Mouse (Mus musculus) lung, embryonic 14.5 days (tissue): ENCODE measurements around the gene Lrrc3b. TPM values are rescaled to one million over a fixed set of nuclear protein-coding genes. Genes with fewer than 3 reads are reported as not detected.

ENCODE experiments used
- ATAC-seq: fragments of 200-750 bp; cut with Nextera tagmentation; 2 replicates; pipeline ENCODE4 v1.8.0; 2017; ENCODE audit warnings: mild to moderate bottlenecking, moderate TSS enrichment, moderate library complexity; ENCODE audit not compliant: insufficient read depth
- DNase-seq: peaks from one replicate; pipeline ENCODE4 v3.0.0-alpha.2; 2015
- H3K27ac ChIP-seq: fragments of 300-500 bp; sonication (generic); 2 replicates; pipeline ENCODE4 v1.5.1; 2014; ENCODE audit warnings: low read depth, mild to moderate bottlenecking, moderate library complexity
- H3K27me3 ChIP-seq: fragments of 300-500 bp; sonication (generic); 2 replicates; pipeline ENCODE4 v1.6.1; 2014; ENCODE audit warnings: low read length, control low read depth; ENCODE audit not compliant: insufficient read depth
- H3K36me3 ChIP-seq: fragments of 300-500 bp; sonication (generic); 2 replicates; pipeline ENCODE4 v1.6.1; 2014; ENCODE audit warnings: control low read depth; ENCODE audit not compliant: insufficient read depth
- H3K4me1 ChIP-seq: fragments of 300-500 bp; sonication (generic); 2 replicates; pipeline ENCODE4 v1.6.1; 2014; ENCODE audit warnings: antibody characterized with exemption, control low read depth; ENCODE audit not compliant: insufficient read depth
- H3K4me2 ChIP-seq: fragments of 300-500 bp; sonication (generic); 2 replicates; pipeline ENCODE4 v1.6.1; 2014; ENCODE audit warnings: mild to moderate bottlenecking
- H3K4me3 ChIP-seq: fragments of 300-500 bp; sonication (generic); 2 replicates; pipeline ENCODE4 v1.5.1; 2014; ENCODE audit warnings: low read depth, low read length
- H3K9ac ChIP-seq: fragments of 300-500 bp; sonication (generic); 2 replicates; pipeline ENCODE4 v1.6.1; 2014
- H3K9me3 ChIP-seq: fragments of 300-500 bp; sonication (generic); 2 replicates; pipeline ENCODE4 v1.6.1; 2016; ENCODE audit warnings: low read depth, low read length, control low read depth
- CTCF ChIP-seq: IDR thresholded peaks from 2 replicates; pipeline ENCODE4 v1.5.1; 2016; ENCODE audit warnings: antibody characterized with exemption, low read depth
- WGBS: fragments of 180-500 bp; shearing (Covaris S2); extraction: QIAGEN DNeasy Blood & Tissue Kit; methylation state at CpG from one replicate; pipeline ENCODE4 v1.1.7; 2014; 5-methylcytosine and 5-hydroxymethylcytosine counted together
- polyA plus RNA-seq: library from polyadenylated mRNA; unstranded; fragments of >200 nt; fragmentation: Nextera tagmentation; extraction: Ambion mirVana; gene quantifications from 2 replicates; pipeline ENCODE4 v1.2.1, GENCODE M21; 2014

Gene Lrrc3b
- polyA plus RNA-seq, 1 experiment from 2014 or later = 2.5 TPM

DNA sequence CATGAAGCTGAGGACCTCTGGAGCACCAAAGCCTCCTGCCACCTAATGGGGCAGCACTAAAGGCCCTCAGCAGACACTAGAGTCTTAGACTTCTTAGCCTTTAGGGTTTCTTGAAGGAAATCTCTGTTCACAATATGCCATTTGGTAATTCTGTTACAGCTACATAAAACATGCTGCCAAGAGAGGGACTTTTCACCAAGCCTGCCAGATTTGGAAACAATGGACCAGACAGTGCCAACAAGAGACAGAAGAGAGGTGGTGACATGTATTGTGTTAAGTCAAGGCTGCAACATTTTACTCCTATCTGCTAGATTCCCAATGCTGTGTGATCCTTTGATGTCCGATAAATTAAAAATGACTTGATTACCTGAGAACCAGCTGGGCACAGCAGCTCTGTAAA is 62.0 kb downstream of the Lrrc3b start:
- Histone ChIP-seq H3K27me3 (no peaks in the 10 kb centered on the region), H3K9me3 (no peaks in the 10 kb centered on the region), H3K27ac (no peak overlapping the region), H3K4me3 (no peak overlapping the region), H3K9ac (no peak overlapping the region), H3K4me2 (no peak overlapping the region), H3K4me1 (no peaks in the 10 kb centered on the region), H3K36me3 (no peaks in the 10 kb centered on the region)
- no peak for DNase-seq
- WGBS = 98% methylated on average over 1 of the region's 1 CpGs
- no peak for ATAC-seq
- no peak for TF ChIP-seq CTCF

- H3K4me2 ChIP-seq = no peak overlapping the region
- no peak for DNase-seq
- H3K36me3 ChIP-seq = no peaks in the 10 kb centered on the region
- H3K27me3 ChIP-seq = no peaks in the 10 kb centered on the region
- H3K4me1 ChIP-seq = no peaks in the 10 kb centered on the region
- H3K9ac ChIP-seq = no peak overlapping the region
- no peak overlapping the region for H3K27ac ChIP-seq
- no peak for TF ChIP-seq CTCF
- no peak overlapping the region for H3K4me3 ChIP-seq
- H3K9me3 ChIP-seq = no peaks in the 10 kb centered on the region
- ATAC-seq = no peak
Observed at GRCm38 (mm10) chr14:15374271-15374670, 64.5 kb downstream of the Lrrc3b start.

GRCm38 (mm10) chr14:15372985-15373384 is 65.8 kb downstream of the Lrrc3b start:
- WGBS = 8% methylated on average over 1 of the region's 1 CpGs
- H3K27ac ChIP-seq = no peak overlapping the region
- H3K36me3 ChIP-seq = no peaks in the 10 kb centered on the region
- no peaks in the 10 kb centered on the region for H3K9me3 ChIP-seq
- no peaks in the 10 kb centered on the region for H3K27me3 ChIP-seq
- no peak overlapping the region for H3K9ac ChIP-seq
- H3K4me2 ChIP-seq = no peak overlapping the region
- H3K4me1 ChIP-seq = no peaks in the 10 kb centered on the region
- no peak for DNase-seq
- no peak for TF ChIP-seq CTCF
- no peak for ATAC-seq
- H3K4me3 ChIP-seq = no peak overlapping the region

GRCm38 (mm10) chr14:15365045-15365444 is 73.7 kb downstream of the Lrrc3b start:
- WGBS = 92% methylated on average over 6 of the region's 6 CpGs

GRCm38 (mm10) chr14:15359893-15360292 is 78.9 kb downstream of the Lrrc3b start:
- no peak overlapping the region for H3K9ac ChIP-seq
- H3K27ac ChIP-seq = no peak overlapping the region
- no peak overlapping the region for H3K4me2 ChIP-seq
- H3K4me1 ChIP-seq = no peaks in the 10 kb centered on the region
- H3K4me3 ChIP-seq = no peak overlapping the region
- WGBS = 68% methylated on average over 1 of the region's 1 CpGs
- TF ChIP-seq CTCF = no peak
- H3K9me3 ChIP-seq = no peaks in the 10 kb centered on the region
- DNase-seq (no peak), ATAC-seq (no peak)
- H3K27me3 ChIP-seq = no peaks in the 10 kb centered on the region
- H3K36me3 ChIP-seq = no peaks in the 10 kb centered on the region

More at GRCm38 (mm10) chr14:15365045-15365444, 73.7 kb downstream of the Lrrc3b start:
- Histone ChIP-seq H3K4me3 (no peak overlapping the region), H3K27me3 (no peaks in the 10 kb centered on the region), H3K9ac (no peak overlapping the region), H3K4me2 (no peak overlapping the region), H3K36me3 (no peaks in the 10 kb centered on the region), H3K4me1 (no peaks in the 10 kb centered on the region), H3K27ac (no peak overlapping the region), H3K9me3 (no peaks in the 10 kb centered on the region)
- no peak for TF ChIP-seq CTCF
- DNase-seq (no peak), ATAC-seq (no peak)

DNA sequence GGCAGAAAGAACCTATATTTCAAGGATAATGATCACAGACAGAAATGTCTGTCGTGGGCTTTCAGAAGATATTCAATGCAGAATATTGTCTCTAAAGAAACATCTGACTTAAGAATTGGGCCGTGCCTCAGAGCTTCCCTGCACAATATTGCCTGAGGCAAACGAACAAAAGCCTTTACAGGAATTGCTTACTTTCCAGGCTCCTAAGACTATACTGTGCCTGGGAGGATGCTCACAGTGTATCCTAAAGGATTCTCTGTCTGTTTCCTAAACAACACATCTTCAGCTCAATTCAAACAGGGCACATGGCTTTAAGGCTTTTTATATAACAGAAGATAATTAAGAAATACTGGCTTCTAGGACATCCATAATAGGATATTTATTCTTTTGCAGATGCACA is 79.7 kb downstream of the Lrrc3b start:
- ATAC-seq (no peak), DNase-seq (no peak)
- TF ChIP-seq CTCF = no peak
- H3K4me3 ChIP-seq = no peak overlapping the region
- no peak overlapping the region for H3K27ac ChIP-seq
- H3K4me1 ChIP-seq = no peaks in the 10 kb centered on the region
- WGBS = 73% methylated on average over 3 of the region's 3 CpGs
- H3K9me3 ChIP-seq = no peaks in the 10 kb centered on the region
- H3K4me2 ChIP-seq = no peak overlapping the region
- H3K36me3 ChIP-seq = no peaks in the 10 kb centered on the region
- no peak overlapping the region for H3K9ac ChIP-seq
- H3K27me3 ChIP-seq = no peaks in the 10 kb centered on the region

DNA sequence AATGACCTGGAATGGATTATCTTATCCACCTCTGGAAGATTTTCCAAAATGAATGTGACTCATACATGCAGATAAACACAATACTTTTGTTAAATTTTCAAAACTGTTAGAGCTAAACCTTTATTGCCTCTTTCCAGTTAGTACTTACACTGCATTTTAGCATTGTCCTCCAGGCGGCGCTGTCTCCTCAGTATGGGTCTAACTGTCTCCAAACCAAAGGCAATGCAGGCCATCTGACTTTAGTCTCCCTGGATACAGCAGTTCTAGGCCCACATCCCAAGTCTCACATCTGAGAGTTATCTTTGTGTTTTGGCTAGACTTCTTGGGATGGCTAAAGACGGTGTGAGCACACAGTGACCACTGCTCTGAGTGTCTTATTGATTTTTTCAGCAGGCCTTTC is 83.3 kb downstream of the Lrrc3b start:
- no peak overlapping the region for H3K4me2 ChIP-seq
- H3K4me1 ChIP-seq = no peaks in the 10 kb centered on the region
- H3K27ac ChIP-seq = no peak overlapping the region
- H3K36me3 ChIP-seq = no peaks in the 10 kb centered on the region
- peak; percentile 86 for TF ChIP-seq CTCF
- H3K9me3 ChIP-seq = no peaks in the 10 kb centered on the region
- ATAC-seq (no peak; the same call in 1 of the 2 replicates), DNase-seq (peak; percentile 86)
- WGBS = 20% methylated on average over 3 of the region's 3 CpGs
- H3K9ac ChIP-seq = no peak overlapping the region
- no peaks in the 10 kb centered on the region for H3K27me3 ChIP-seq
- no peak overlapping the region for H3K4me3 ChIP-seq

DNA sequence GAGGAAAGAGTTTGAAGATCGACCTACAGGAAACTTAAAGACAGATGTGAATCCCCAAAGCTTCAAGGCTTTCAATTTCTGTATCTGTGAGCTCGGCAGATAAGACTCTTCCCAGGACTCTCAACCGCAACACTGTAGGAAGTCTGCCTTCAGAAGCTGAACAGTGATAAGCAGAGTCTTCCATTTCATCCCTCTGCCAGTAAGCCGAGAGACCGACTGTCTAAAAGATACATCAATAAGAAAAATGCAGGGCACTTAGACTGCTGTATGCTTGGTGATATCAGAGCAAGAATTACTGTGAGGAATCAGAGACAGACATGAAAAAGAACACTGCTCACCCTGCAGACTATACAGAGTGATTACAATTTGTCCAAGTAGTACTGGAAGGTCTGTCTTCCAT is 84.5 kb downstream of the Lrrc3b start:
- TF ChIP-seq CTCF = no peak
- 30% methylated on average over 5 of the region's 5 CpGs for WGBS
- Histone ChIP-seq H3K36me3 (no peaks in the 10 kb centered on the region), H3K9ac (no peak overlapping the region), H3K4me1 (no peaks in the 10 kb centered on the region), H3K27me3 (no peaks in the 10 kb centered on the region), H3K9me3 (no peaks in the 10 kb centered on the region), H3K27ac (no peak overlapping the region), H3K4me3 (no peak overlapping the region), H3K4me2 (no peak overlapping the region)
- DNase-seq (no peak), ATAC-seq (no peak)
